Mouse (Mus musculus) cerebellum, adult 2 months (tissue): ENCODE measurements around the gene Ctdspl.

Source experiments
- CTCF ChIP-seq: fragments of 200-500 bp; IDR thresholded peaks from 2 replicates; pipeline ENCODE4 v1.5.1; 2011; ENCODE audit warnings: low read depth, mild to moderate bottlenecking, control low read depth, low read length, moderate library complexity, borderline replicate concordance; ENCODE audit not compliant: insufficient read depth
- POLR2A ChIP-seq: fragments of 200-500 bp; IDR thresholded peaks from 2 replicates; pipeline ENCODE4 v1.6.1; 2011; ENCODE audit warnings: low read length, control low read depth, borderline replicate concordance; ENCODE audit not compliant: insufficient read depth

GRCm38 (mm10) chr9:119016785-119017507 lies 90.7 kb downstream of the Ctdspl start:
- TF ChIP-seq CTCF (no peak), POLR2A (no peak)
